Mouse (Mus musculus) forebrain, embryonic 15.5 days (tissue): Measurements from ENCODE around the gene Ccdc57. TPM values are rescaled to one million over a fixed set of nuclear protein-coding genes. Genes with fewer than 3 reads are reported as not detected.

Experiments
- ATAC-seq: fragments of 200-750 bp; cut with Nextera tagmentation; replicated peaks from 2 replicates; pipeline ENCODE4 v1.8.0; 2017; ENCODE audit warnings: mild to moderate bottlenecking, moderate TSS enrichment, moderate library complexity
- H3K27ac ChIP-seq: fragments of 300-500 bp; sonication (generic); replicated peaks from 2 replicates; pipeline ENCODE4 v1.5.1; 2015; ENCODE audit warnings: mild to moderate bottlenecking, inconsistent platforms
- H3K27me3 ChIP-seq: fragments of 300-500 bp; sonication (generic); 2 replicates; pipeline ENCODE4 v1.6.1; 2015; ENCODE audit warnings: inconsistent platforms
- H3K36me3 ChIP-seq: fragments of 300-500 bp; sonication (generic); 2 replicates; pipeline ENCODE4 v1.6.1; 2015; ENCODE audit warnings: mild to moderate bottlenecking, inconsistent platforms
- H3K4me1 ChIP-seq: fragments of 300-500 bp; sonication (generic); 2 replicates; pipeline ENCODE4 v1.6.1; 2015; ENCODE audit warnings: inconsistent platforms
- H3K4me2 ChIP-seq: fragments of 300-500 bp; sonication (generic); replicated peaks from 2 replicates; pipeline ENCODE4 v1.6.1; 2015; ENCODE audit warnings: mild to moderate bottlenecking, inconsistent platforms
- H3K4me3 ChIP-seq: fragments of 300-500 bp; sonication (generic); 2 replicates; pipeline ENCODE4 v1.5.1; 2015; ENCODE audit warnings: mild to moderate bottlenecking, inconsistent platforms
- H3K9ac ChIP-seq: fragments of 300-500 bp; sonication (generic); replicated peaks from 2 replicates; pipeline ENCODE4 v1.6.1; 2015; ENCODE audit warnings: mild to moderate bottlenecking, inconsistent platforms
- H3K9me3 ChIP-seq: fragments of 300-500 bp; sonication (generic); 2 replicates; pipeline ENCODE4 v1.6.1; 2016; ENCODE audit warnings: inconsistent platforms
- WGBS: fragments of 180-500 bp; shearing (Covaris S2); methylation state at CpG from one replicate; pipeline ENCODE4 v1.1.7; 2015; ENCODE audit warnings: mixed read lengths; 5-methylcytosine and 5-hydroxymethylcytosine counted together
- polyA plus RNA-seq: library from polyadenylated mRNA; unstranded; fragments of >200 nt; fragmentation: Nextera tagmentation; extraction: Ambion mirVana; gene quantifications from 2 replicates; pipeline ENCODE4 v1.2.1, GENCODE M21; 2015

The Ccdc57 gene
- 6.7 and 7.0 TPM in 2 replicates for polyA plus RNA-seq

DNA sequence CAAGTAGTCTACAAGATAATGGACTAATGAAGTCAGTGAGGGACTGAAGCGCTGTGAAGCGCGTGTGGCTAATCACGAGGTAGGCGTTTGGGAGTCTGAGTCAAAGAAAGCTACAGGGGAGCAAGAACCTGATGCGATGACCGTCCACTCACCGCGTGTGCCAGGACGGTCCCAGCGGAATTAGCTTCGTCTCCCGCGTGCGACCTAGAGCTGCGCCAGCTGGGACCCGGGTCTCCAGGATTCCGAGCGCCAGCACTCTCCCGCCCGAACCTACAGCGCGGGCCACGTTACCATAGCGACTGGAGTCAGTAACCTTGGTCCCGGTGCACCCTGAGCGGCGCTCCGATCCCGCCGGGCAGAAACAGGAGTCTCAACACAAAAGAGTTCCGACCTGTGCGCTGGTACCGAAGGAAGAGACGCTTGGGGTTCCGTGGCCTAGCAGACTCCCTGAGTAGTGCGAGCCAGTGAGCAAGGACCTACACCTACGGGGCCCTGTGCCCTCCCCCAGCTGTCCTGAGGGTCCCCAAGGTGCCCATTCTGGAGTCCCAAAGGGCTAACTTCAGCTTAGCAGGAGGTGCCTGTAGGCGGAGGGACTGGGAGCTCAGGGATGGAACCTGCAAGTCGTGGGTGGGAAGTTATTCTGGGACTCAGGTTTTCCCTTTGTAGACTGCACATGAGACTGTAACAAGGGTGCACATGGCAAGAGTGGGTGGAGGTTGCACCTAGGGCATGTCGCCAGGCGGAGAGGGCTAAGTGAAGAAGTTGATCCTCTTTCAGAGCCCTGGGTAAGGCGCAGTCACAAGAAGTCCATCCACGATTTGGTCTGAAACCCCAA lies at the start of gene Ccdc57:
Gene Ccdc57, minus strand, starts transcription at position 309 of the 835 bp plus-strand sequence.
- WGBS, result 10% methylated on average over 44 of the region's 44 CpGs
- peak within 1 kb of the TSS; percentile 60 for H3K4me2 ChIP-seq
- H3K9ac ChIP-seq, result peak within 1 kb of the TSS; percentile 75
- H3K36me3 ChIP-seq, result no peaks in the 10 kb centered on the region
- 0 out of 2 replicates have a peak within 1 kb of the TSS, but pooled peaks have one; percentile 53 for H3K27ac ChIP-seq
- H3K9me3 ChIP-seq, result no peaks in the 10 kb centered on the region
- H3K4me3 ChIP-seq, result peak within 1 kb of the TSS; percentile 85
- H3K27me3 ChIP-seq, result no peaks in the 10 kb centered on the region
- ATAC-seq, result peak; percentile 96
- H3K4me1 ChIP-seq, result peaks cover 10% of the 10 kb centered on the region; the same call in 1 of the 2 replicates

DNA sequence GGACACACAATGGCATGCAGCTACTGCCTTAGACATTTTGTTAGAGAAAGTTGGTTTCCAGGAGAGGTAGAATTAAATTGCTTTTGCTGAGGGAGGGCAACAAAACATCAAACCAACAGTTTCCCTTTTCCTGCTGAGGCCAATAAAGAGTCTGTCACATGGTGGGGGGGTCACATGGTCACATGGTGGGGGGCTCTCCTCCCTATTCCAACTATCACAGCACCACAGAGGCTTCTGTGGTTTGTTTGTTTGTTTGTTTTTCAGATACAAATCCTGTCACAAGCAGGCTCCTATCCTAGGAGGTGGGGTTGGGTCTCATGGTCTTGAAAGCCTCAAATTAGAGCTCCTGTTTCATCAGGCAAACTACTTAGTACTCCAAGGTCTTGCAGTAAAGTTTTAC lies 49.8 kb upstream of the Ccdc57 start:
- Histone ChIP-seq H3K36me3 (peaks cover 59% of the 10 kb centered on the region), H3K9me3 (no peaks in the 10 kb centered on the region), H3K4me3 (no peak overlapping the region), H3K4me2 (no peak overlapping the region), H3K27ac (no peak overlapping the region), H3K4me1 (peaks cover 5% of the 10 kb centered on the region), H3K27me3 (no peaks in the 10 kb centered on the region), H3K9ac (no peak overlapping the region)
- no peak for ATAC-seq

DNA sequence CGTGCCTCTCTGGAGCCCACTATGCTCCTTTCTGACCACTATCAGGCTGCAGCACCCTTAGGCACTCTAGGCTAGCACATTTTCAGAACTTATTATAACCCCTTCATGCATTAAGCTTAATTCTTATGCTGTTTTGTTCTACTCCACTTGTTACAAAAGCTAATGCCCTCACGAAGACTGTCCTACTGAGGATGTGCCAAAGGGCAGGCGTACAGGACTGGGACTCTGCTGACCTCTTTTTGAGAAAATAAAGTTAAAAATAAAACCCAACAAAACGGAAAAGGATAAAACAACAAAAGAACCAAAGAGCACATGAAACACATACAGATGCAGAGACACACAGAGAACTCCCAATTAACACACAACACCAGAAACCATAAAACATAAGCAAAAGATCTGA lies 49.0 kb upstream of the Ccdc57 start:
- Histone ChIP-seq H3K9ac (no peak overlapping the region), H3K4me3 (no peak overlapping the region), H3K27ac (no peak overlapping the region), H3K36me3 (peaks cover 66% of the 10 kb centered on the region), H3K27me3 (no peaks in the 10 kb centered on the region), H3K4me1 (no peaks in the 10 kb centered on the region), H3K9me3 (no peaks in the 10 kb centered on the region), H3K4me2 (no peak overlapping the region)
- 87% methylated on average over 4 of the region's 4 CpGs for WGBS
- ATAC-seq, result no peak

DNA sequence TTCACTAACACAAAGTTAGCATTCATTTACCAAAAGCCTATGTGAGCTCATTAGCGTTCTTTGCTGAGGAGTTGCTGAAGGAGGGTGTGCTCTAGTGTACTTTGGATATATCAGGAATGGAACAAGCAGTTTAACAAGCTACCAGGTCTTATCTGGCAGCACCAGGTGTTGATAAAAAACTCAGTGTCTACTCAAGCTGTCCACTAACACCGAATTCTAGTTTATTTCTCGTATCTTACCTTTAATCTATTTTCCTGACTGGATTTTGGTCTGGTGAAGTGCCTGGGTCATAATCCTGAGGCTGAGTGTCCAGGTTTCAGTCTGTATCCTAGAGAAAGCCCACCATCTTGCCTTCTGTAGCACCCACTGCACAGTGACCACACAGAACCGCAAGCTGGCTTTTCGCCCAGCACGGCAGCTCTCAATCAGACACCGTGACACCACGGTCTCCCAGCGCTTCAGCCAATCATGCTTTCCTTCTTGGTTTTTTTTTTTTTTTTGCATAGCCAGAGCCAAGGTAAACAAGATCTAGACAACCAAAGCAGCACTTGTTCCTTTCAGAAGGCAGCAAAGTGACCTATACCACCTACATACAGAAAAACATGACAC lies 47.9 kb upstream of the Ccdc57 start:
- H3K9ac ChIP-seq, result no peak overlapping the region
- 84% methylated on average over 9 of the region's 9 CpGs for WGBS
- no peak overlapping the region for H3K27ac ChIP-seq
- H3K4me2 ChIP-seq, result no peak overlapping the region
- no peak for ATAC-seq
- H3K27me3 ChIP-seq, result no peaks in the 10 kb centered on the region
- H3K4me1 ChIP-seq, result no peaks in the 10 kb centered on the region
- no peaks in the 10 kb centered on the region for H3K9me3 ChIP-seq
- H3K36me3 ChIP-seq, result peaks cover 71% of the 10 kb centered on the region
- H3K4me3 ChIP-seq, result no peak overlapping the region

DNA sequence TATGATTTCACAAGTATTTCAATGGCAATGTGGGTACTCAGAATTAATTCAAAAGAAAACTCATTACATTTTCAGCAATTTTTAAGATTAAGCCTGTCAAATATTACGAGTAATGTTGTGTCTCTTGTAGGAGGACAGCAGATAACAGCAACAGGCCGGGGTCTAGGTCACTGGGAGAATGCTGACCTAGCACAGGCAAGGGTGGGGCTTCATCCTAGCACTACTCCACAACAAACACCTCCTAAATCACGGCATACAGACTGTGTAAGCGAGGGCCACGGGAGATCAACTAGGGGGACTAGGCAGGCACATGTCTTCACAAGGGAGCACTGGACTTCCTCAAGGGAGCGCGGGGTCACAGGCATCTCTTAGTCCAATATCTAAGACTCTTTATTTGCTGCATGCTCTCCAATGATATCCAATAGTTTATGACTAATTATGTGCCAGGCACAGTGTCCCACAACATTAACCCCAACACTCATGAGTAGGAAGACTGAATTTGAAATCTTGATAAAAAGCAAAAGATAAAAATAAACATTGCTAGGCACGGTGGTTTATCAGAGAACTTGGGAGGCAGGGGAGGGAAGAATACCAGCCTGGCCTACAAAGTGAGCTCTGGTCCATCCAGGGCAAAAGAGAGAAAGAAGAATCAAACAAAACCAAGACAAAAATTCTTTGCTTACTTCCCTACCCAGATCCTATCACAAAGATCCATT lies 47.2 kb upstream of the Ccdc57 start:
- 91% methylated on average over 8 of the region's 8 CpGs for WGBS
- Histone ChIP-seq H3K4me3 (no peak overlapping the region), H3K27me3 (no peaks in the 10 kb centered on the region), H3K27ac (no peak overlapping the region), H3K4me1 (0 out of 2 replicates have a peak, but pooled peaks cover 3% of the 10 kb centered on the region), H3K9ac (no peak overlapping the region), H3K4me2 (no peak overlapping the region), H3K9me3 (no peaks in the 10 kb centered on the region), H3K36me3 (peaks cover 78% of the 10 kb centered on the region)
- no peak for ATAC-seq

DNA sequence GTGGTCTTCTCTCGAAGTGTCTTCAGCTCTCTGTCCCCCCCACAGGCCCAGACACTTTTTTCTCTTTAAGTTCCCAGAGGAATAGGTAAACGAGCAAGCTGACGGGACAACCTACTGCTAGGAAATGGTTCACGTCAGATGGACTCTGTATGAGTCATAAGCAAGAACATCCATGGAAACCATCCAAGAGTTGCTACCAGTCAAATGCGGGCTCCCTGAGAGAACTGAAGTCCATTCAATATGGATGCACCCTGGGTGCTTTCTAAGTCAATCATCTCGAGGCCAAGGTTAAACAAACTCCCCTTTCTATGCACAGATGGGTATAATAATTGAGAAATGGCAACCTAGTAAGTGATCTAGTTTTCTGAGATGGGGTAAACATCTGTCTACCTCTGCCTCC lies 40.6 kb upstream of the Ccdc57 start:
- Histone ChIP-seq H3K9me3 (no peaks in the 10 kb centered on the region), H3K27me3 (no peaks in the 10 kb centered on the region), H3K36me3 (peaks cover 96% of the 10 kb centered on the region), H3K4me2 (no peak overlapping the region), H3K9ac (no peak overlapping the region), H3K4me3 (no peak overlapping the region), H3K4me1 (0 out of 2 replicates have a peak, but pooled peaks cover 3% of the 10 kb centered on the region), H3K27ac (no peak overlapping the region)
- WGBS, result 85% methylated on average over 6 of the region's 6 CpGs
- ATAC-seq, result no peak

DNA sequence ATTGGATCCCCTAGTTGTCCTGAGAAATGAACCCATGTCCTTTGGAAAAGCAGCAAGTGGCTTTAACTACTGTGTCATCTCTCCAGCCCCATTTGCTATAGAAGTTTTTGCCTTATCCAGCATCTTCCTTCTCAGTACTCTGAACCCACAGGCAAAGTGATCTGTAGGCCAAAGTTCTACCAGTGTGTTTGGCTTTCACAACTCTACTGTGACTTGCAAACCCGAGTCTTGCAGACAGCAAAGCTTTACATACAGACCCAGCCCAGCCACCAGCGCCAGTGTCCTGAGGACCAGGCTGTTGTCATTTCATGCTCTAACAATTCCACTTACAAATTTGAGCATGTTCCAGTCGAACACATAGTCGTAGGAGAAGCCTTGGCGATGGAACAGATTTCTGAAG lies 38.6 kb upstream of the Ccdc57 start:
- Histone ChIP-seq H3K4me1 (0 out of 2 replicates have a peak, but pooled peaks cover 3% of the 10 kb centered on the region), H3K36me3 (peaks cover 99% of the 10 kb centered on the region), H3K4me2 (no peak overlapping the region), H3K9me3 (no peaks in the 10 kb centered on the region), H3K4me3 (no peak overlapping the region), H3K9ac (no peak overlapping the region), H3K27ac (no peak overlapping the region), H3K27me3 (no peaks in the 10 kb centered on the region)
- WGBS, result 95% methylated on average over 5 of the region's 5 CpGs
- no peak for ATAC-seq

DNA sequence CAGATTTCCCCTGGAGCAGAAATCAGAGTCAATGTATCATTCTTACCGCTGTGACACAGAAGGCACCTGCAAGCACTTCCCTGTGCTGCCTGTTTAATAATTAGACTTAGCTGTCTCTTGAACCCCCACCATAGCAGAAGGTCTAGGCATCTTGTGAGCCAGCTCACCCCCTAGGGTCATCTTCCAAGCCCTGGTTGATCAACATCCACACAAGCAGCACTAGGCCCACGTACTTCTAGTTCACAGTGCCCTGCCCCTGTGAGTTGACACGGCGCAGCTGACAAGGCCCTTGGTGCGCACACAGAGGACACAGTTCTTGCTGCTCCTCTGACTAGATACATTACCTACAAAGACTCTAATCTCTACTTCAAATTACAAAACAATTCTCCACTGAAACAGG lies 37.1 kb upstream of the Ccdc57 start:
- 94% methylated on average over 5 of the region's 5 CpGs for WGBS
- H3K9me3 ChIP-seq, result no peaks in the 10 kb centered on the region

DNA sequence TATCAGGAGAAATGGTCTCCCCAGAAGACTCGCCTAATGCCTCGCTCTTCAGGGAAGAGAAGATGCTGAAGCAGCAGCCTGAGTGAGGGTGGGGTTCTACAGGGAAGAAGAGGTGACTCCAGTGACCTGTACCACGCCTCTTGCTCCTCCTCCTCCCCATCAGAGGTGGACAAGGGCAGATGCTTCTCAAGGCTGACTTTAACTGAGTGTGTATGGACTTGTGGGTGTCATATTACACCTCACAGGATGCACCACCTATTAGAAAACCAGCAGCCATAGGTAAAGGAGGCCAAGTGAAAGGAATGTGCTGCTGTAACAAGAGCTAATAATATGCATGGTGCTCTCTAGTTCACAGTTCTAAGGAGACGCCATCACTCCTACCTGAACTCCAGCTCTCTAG lies 32.9 kb upstream of the Ccdc57 start:
- Histone ChIP-seq H3K4me2 (no peak overlapping the region), H3K9me3 (no peaks in the 10 kb centered on the region), H3K27me3 (no peaks in the 10 kb centered on the region), H3K4me1 (no peaks in the 10 kb centered on the region), H3K9ac (no peak overlapping the region), H3K27ac (no peak overlapping the region), H3K36me3 (peaks cover 99% of the 10 kb centered on the region), H3K4me3 (no peak overlapping the region)
- ATAC-seq, result no peak
- whole genome bisulfite sequencing, result 86% methylated on average over 4 of the region's 4 CpGs

More for the DNA sequence above, 37.1 kb upstream of the Ccdc57 start:
- no peaks in the 10 kb centered on the region for H3K4me1 ChIP-seq
- no peak overlapping the region for H3K9ac ChIP-seq
- ATAC-seq, result no peak
- H3K27me3 ChIP-seq, result no peaks in the 10 kb centered on the region
- no peak overlapping the region for H3K4me3 ChIP-seq
- peaks cover 99% of the 10 kb centered on the region for H3K36me3 ChIP-seq
- H3K27ac ChIP-seq, result no peak overlapping the region
- no peak overlapping the region for H3K4me2 ChIP-seq

DNA sequence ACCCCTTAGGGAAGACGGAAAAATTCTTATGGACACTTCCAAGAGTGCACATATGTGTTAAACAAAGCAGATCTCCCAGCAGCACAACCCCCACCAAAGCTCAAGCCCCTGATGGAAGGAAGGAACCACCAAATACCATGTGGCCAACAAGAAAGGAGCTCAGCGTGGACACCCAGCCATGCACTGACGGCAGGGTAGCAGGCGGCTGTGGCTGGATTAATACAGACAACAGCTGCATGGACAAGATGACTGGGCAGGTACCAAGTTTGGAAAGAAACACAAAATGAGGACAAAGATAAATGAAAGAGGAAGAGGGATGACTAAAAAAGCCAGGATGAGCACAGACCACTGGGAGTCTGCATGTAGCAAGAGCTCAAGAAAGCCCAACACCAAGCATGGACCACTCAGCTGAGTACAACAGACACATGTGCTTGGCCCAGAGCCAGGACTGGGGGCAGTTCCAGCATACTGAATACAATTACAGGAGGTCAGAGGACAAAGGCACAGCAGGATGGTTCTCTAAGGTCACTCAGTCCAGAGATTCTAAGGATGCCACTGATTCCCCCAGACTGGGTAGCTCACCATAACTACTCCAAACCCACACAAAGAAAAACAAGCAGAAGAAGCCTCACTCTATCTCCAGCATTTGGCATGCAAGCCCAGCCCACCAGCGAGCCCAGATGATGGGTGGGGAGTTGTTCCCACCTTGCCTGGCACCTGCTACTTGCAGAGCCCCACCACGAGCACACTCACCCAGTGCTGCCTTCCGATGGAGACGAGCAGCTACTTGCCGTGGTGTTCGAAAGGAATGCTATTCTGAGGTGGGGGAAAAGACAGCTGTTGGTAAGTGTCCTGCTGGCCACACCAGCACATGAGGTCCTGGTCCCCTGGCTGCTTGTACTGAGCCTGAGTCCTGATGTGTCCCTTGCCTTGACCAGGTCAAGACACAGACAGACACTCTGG lies 31.8 kb upstream of the Ccdc57 start:
- Histone ChIP-seq H3K4me2 (no peak overlapping the region), H3K27me3 (no peaks in the 10 kb centered on the region), H3K4me3 (no peak overlapping the region), H3K9ac (no peak overlapping the region), H3K27ac (no peak overlapping the region), H3K36me3 (peaks cover 92% of the 10 kb centered on the region), H3K9me3 (no peaks in the 10 kb centered on the region), H3K4me1 (no peaks in the 10 kb centered on the region)
- ATAC-seq, result no peak
- WGBS, result 79% methylated on average over 10 of the region's 10 CpGs

DNA sequence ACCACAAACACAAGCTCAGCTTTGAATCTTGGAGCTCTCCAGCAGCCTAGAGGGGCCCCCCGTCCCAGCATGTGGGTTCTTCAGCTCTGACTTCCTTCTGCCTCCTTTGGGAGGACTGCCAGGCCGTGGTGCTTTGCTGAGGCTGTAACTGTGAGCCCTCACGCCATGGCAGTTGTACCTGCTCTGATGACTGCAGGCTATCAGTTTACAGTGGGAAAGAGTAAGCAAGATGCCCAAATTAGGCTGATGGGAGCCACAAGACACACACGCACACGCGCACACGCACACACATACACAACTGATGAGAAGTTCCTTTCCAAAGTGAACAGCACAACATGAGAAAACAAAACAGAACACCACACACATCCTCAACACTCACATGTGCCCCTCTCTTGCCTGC lies 30.2 kb upstream of the Ccdc57 start:
- Histone ChIP-seq H3K27ac (no peak overlapping the region), H3K4me3 (no peak overlapping the region), H3K27me3 (no peaks in the 10 kb centered on the region), H3K4me2 (no peak overlapping the region), H3K4me1 (no peaks in the 10 kb centered on the region), H3K9ac (no peak overlapping the region), H3K36me3 (peaks cover 78% of the 10 kb centered on the region), H3K9me3 (no peaks in the 10 kb centered on the region)
- no peak for ATAC-seq
- 90% methylated on average over 7 of the region's 7 CpGs for WGBS
